Mouse (Mus musculus): Measurements from ENCODE around the gene Aars2.

GRCm38 (mm10) chr17:45499516-45499915 lies 7.1 kb upstream of the Aars2 start:
- no peak for TF ChIP-seq CTCF (IDR thresholded peaks at IDR 0.05)
- no peak for TF ChIP-seq EP300 (IDR thresholded peaks at IDR 0.05)
